Comparison of ENCODE assay signal across 10 mouse cellular contexts in the genomic region with DNA sequence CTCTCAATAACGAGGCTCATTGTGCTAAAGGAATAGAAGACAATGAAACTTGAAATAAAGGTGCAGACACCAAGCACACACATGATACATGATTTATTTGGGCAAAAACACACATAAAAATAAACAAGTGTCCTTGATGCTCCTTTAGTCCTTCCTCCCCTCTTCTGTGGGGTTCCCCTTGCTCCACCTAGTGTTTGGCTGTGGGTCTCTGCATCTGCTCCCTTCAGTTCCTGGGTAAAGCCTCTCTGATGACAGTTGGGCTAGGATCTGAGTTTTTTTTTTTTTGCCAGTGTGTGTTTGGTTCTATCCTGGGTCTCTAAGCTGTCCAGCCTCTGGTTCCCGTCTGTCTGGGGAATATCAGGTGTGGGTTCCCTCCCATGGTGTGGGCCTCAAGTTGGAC.
A peak's percentile ranks its signal among the peaks of the same experiment; 100 is the strongest.
DNase-seq lines count a peak whose midpoint lies in the region; ATAC-seq and TF ChIP-seq lines count a peak whose summit lies in the region.
"Had no signal": no experiment of that assay in that cellular context is flagged by ENCODE, and none has a peak within 500 bp of the region (broad histone marks: within the 10 kb centered on the region; RNA-seq: fewer than 3 reads in every experiment).

No protein-coding gene starts in this region.

- H3K27me3 ChIP-seq in heart, postnatal 0 days (ENCODE audit: control insufficient read depth, insufficient read depth, low read length): no peaks in the 10 kb centered on the region
- no peaks in the 10 kb centered on the region for H3K27me3 ChIP-seq in lung, embryonic 14.5 days (ENCODE audit: insufficient read depth, low read length)
- no peaks in the 10 kb centered on the region for H3K27me3 ChIP-seq in cerebellum, adult 2 months (ENCODE audit: control insufficient read depth, insufficient read depth, low read length)
- no peaks in the 10 kb centered on the region for H3K27me3 ChIP-seq in stomach, postnatal 0 days (ENCODE audit: control insufficient read depth, insufficient read depth, low read length)
- H3K27me3 ChIP-seq in forebrain, embryonic 10.5 days (ENCODE audit: poor library complexity, severe bottlenecking): no peaks in the 10 kb centered on the region
- H3K27me3 ChIP-seq: forebrain, embryonic 13.5 days had no signal

- H3K4me1 ChIP-seq in heart, postnatal 0 days (ENCODE audit: control insufficient read depth, insufficient read depth): no peaks in the 10 kb centered on the region
- no peaks in the 10 kb centered on the region for H3K4me1 ChIP-seq in lung, embryonic 14.5 days (ENCODE audit: insufficient read depth)
- H3K4me1 ChIP-seq in cerebellum, adult 2 months (ENCODE audit: control insufficient read depth, insufficient read depth, low read length): no peaks in the 10 kb centered on the region; the same call in 1 of the 2 replicates
- no peaks in the 10 kb centered on the region for H3K4me1 ChIP-seq in stomach, postnatal 0 days (replicated peaks; ENCODE audit: control insufficient read depth, insufficient read depth)
- no peaks in the 10 kb centered on the region for H3K4me1 ChIP-seq in forebrain, embryonic 10.5 days
- H3K4me1 ChIP-seq: forebrain, embryonic 13.5 days had no signal

- 71% methylated on average over 2 of the region's 2 CpGs for WGBS in heart, postnatal 0 days
- 82% methylated on average over 2 of the region's 2 CpGs for WGBS in lung, embryonic 14.5 days
- WGBS in cerebellum, adult 2 months: 65% methylated on average over 2 of the region's 2 CpGs
- WGBS in stomach, postnatal 0 days: 79% methylated on average over 2 of the region's 2 CpGs
- WGBS in forebrain, embryonic 10.5 days: 68% methylated on average over 2 of the region's 2 CpGs

- peaks cover 28% of the 10 kb centered on the region; the same call in 1 of the 2 replicates for H3K36me3 ChIP-seq in heart, postnatal 0 days (replicated peaks; ENCODE audit: control insufficient read depth, insufficient read depth, low read length)
- peaks cover 19% of the 10 kb centered on the region for H3K36me3 ChIP-seq in lung, embryonic 14.5 days (ENCODE audit: insufficient read depth)
- no peaks in the 10 kb centered on the region for H3K36me3 ChIP-seq in stomach, postnatal 0 days (ENCODE audit: control insufficient read depth, insufficient read depth, low read length)
- peaks cover 60% of the 10 kb centered on the region for H3K36me3 ChIP-seq in forebrain, embryonic 10.5 days (replicated peaks)

- H3K4me3 ChIP-seq in heart, postnatal 0 days (ENCODE audit: low read depth, low read length): no peak overlapping the region
- H3K4me3 ChIP-seq in lung, embryonic 14.5 days (ENCODE audit: low read depth, low read length): no peak overlapping the region
- H3K4me3 ChIP-seq in cerebellum, adult 2 months (replicated peaks; ENCODE audit: insufficient read depth, low read depth, low read length): no peak overlapping the region
- no peak overlapping the region for H3K4me3 ChIP-seq in stomach, postnatal 0 days (ENCODE audit: low read depth, low read length)
- H3K4me3 ChIP-seq in forebrain, embryonic 10.5 days: no peak overlapping the region
- H3K4me3 ChIP-seq: forebrain, embryonic 13.5 days had no signal

- peak; percentile 48 for TF ChIP-seq CTCF in heart, postnatal 0 days (IDR thresholded peaks at IDR 0.05; ENCODE audit: low read depth)
- TF ChIP-seq CTCF in lung, embryonic 14.5 days (IDR thresholded peaks at IDR 0.05; ENCODE audit: low read depth): peak; percentile 42
- TF ChIP-seq CTCF in cerebellum, adult 2 months (IDR thresholded peaks at IDR 0.05; ENCODE audit: borderline replicate concordance, insufficient read depth, low read depth, low read length): peak; percentile 62
- TF ChIP-seq CTCF in stomach, postnatal 0 days (IDR thresholded peaks at IDR 0.05; ENCODE audit: low read depth): peak; percentile 64

- ATAC-seq in heart, postnatal 0 days (ENCODE audit: insufficient read depth, low read depth): no peak
- no peak for ATAC-seq in lung, embryonic 14.5 days (ENCODE audit: insufficient read depth)
- ATAC-seq in stomach, postnatal 0 days (ENCODE audit: low FRiP score, low TSS enrichment): no peak
- ATAC-seq: forebrain, embryonic 13.5 days had no signal

- no peak overlapping the region for H3K27ac ChIP-seq in heart, postnatal 0 days (ENCODE audit: low read depth)
- H3K27ac ChIP-seq in lung, embryonic 14.5 days (ENCODE audit: low read depth): no peak overlapping the region
- H3K27ac ChIP-seq in cerebellum, adult 2 months (ENCODE audit: insufficient read depth, low read length): no peak overlapping the region
- H3K27ac ChIP-seq in stomach, postnatal 0 days (replicated peaks): no peak overlapping the region
- no peak overlapping the region for H3K27ac ChIP-seq in forebrain, embryonic 10.5 days
- H3K27ac ChIP-seq: forebrain, embryonic 13.5 days had no signal

- H3K9ac ChIP-seq in heart, postnatal 0 days (replicated peaks; ENCODE audit: low read depth, low read length): no peak overlapping the region
- no peak overlapping the region for H3K9ac ChIP-seq in lung, embryonic 14.5 days
- no peak overlapping the region for H3K9ac ChIP-seq in stomach, postnatal 0 days (ENCODE audit: low read length)
- H3K9ac ChIP-seq: forebrain, embryonic 13.5 days had no signal

- DNase-seq in heart, postnatal 0 days (ENCODE audit: low spot score): no peak
- no peak for DNase-seq in heart, adult 18-20 months
- DNase-seq in lung, embryonic 14.5 days: peak; percentile 13
- no peak for DNase-seq in lung, adult 18-20 months
- DNase-seq in cerebellum, adult 2 months: peak in 1 of 2 experiments; percentile 43
- DNase-seq in stomach, postnatal 0 days (ENCODE audit: low spot score): no peak
- no peak for DNase-seq in forebrain, embryonic 10.5 days (ENCODE audit: extremely low spot score, low spot score)
- no peak for DNase-seq in left cerebral cortex, adult 8-10 months (ENCODE audit: low spot score in 2 of 2)
- DNase-seq: layer of hippocampus, postnatal 36 days had no signal

- no peaks in the 10 kb centered on the region for H3K9me3 ChIP-seq in heart, postnatal 0 days (replicated peaks; ENCODE audit: control insufficient read depth, low read length)
- H3K9me3 ChIP-seq in lung, embryonic 14.5 days (ENCODE audit: low read depth, low read length): no peaks in the 10 kb centered on the region
- H3K9me3 ChIP-seq in stomach, postnatal 0 days (ENCODE audit: control insufficient read depth, low read length): no peaks in the 10 kb centered on the region
- no peaks in the 10 kb centered on the region; the same call in 1 of the 2 replicates for H3K9me3 ChIP-seq in forebrain, embryonic 10.5 days
- H3K9me3 ChIP-seq: forebrain, embryonic 13.5 days had no signal

- H3K4me2 ChIP-seq in heart, postnatal 0 days (ENCODE audit: low read depth, low read length): no peak overlapping the region
- H3K4me2 ChIP-seq in lung, embryonic 14.5 days: no peak overlapping the region
- H3K4me2 ChIP-seq in stomach, postnatal 0 days (replicated peaks; ENCODE audit: low read depth): no peak overlapping the region
- H3K4me2 ChIP-seq: forebrain, embryonic 13.5 days had no signal

- TF ChIP-seq EP300 in heart, postnatal 0 days (IDR thresholded peaks at IDR 0.05; ENCODE audit: low read depth): no peak
- no peak for TF ChIP-seq EP300 in stomach, postnatal 0 days (optimal IDR thresholded peaks at IDR 0.05)

- TF ChIP-seq POLR2A in cerebellum, adult 2 months (IDR thresholded peaks at IDR 0.05; ENCODE audit: borderline replicate concordance, insufficient read depth, low read length): no peak
